Mouse (Mus musculus) liver, embryonic 14.5 days (tissue): ENCODE results near the gene Spata13. TPM values are rescaled to one million over a fixed set of nuclear protein-coding genes. Genes with fewer than 3 reads are reported as not detected.

Experiments used
- ATAC-seq: fragments of 200-750 bp; cut with Nextera tagmentation; 2 replicates; pipeline ENCODE4 v1.8.0; 2017; ENCODE audit warnings: moderate number of reproducible peaks, mild to moderate bottlenecking, moderate library complexity; ENCODE audit not compliant: insufficient read depth
- DNase-seq, 3 experiments: peaks; one replicate each; pipeline ENCODE4 v3.0.0-alpha.2; 2012 to 2013; ENCODE audit warnings: low read depth in 3 of 3, low spot score in 3 of 3
- H3K27ac ChIP-seq: fragments of 300-500 bp; sonication (generic); 2 replicates; pipeline ENCODE4 v1.5.1; 2014; ENCODE audit warnings: moderate library complexity, mild to moderate bottlenecking, control low read depth, inconsistent platforms
- H3K27me3 ChIP-seq: fragments of 300-500 bp; sonication (generic); 2 replicates; pipeline ENCODE4 v1.6.1; 2014; ENCODE audit warnings: mild to moderate bottlenecking, low read length, moderate library complexity; ENCODE audit not compliant: control insufficient read depth, insufficient read depth
- H3K36me3 ChIP-seq: fragments of 300-500 bp; sonication (generic); replicated peaks from 2 replicates; pipeline ENCODE4 v1.6.1; 2014; ENCODE audit warnings: low read depth; ENCODE audit not compliant: control insufficient read depth, insufficient read depth
- H3K4me1 ChIP-seq, 2 experiments: fragments of 200-500 bp in 1 of 2; fragments of 300-500 bp in 1 of 2; sonication (generic) in 1 of 2; replicated peaks; 2 replicates each; pipeline ENCODE4 v1.6.1; 2012 to 2014; ENCODE audit warnings: antibody characterized with exemption in 1 of 2, inconsistent platforms in 1 of 2, low read length in 1 of 2; ENCODE audit not compliant: control insufficient read depth in 2 of 2, insufficient read depth in 2 of 2
- H3K4me2 ChIP-seq: fragments of 300-500 bp; sonication (generic); 2 replicates; pipeline ENCODE4 v1.6.1; 2014; ENCODE audit warnings: low read depth, mild to moderate bottlenecking, control low read depth, moderate library complexity
- H3K4me3 ChIP-seq, 2 experiments: fragments of 200-500 bp in 1 of 2; fragments of 300-500 bp in 1 of 2; sonication (generic) in 1 of 2; 2 replicates each; pipeline ENCODE4 v1.5.1; 2012 to 2014; ENCODE audit warnings: low read depth in 2 of 2, low read length in 2 of 2, mild to moderate bottlenecking in 2 of 2, control low read depth in 1 of 2, inconsistent platforms in 1 of 2, moderate library complexity in 1 of 2; ENCODE audit not compliant: insufficient read depth in 1 of 2
- H3K9ac ChIP-seq: fragments of 300-500 bp; sonication (generic); replicated peaks from 2 replicates; pipeline ENCODE4 v1.6.1; 2014; ENCODE audit warnings: mild to moderate bottlenecking, control low read depth, moderate library complexity
- H3K9me3 ChIP-seq: fragments of 300-500 bp; sonication (generic); 2 replicates; pipeline ENCODE4 v1.6.1; 2016; ENCODE audit warnings: low read length, mixed read lengths; ENCODE audit not compliant: control insufficient read depth
- CTCF ChIP-seq: IDR thresholded peaks from 2 replicates; pipeline ENCODE4 v1.5.1; 2016; ENCODE audit warnings: antibody characterized with exemption, low read depth, control low read depth
- EP300 ChIP-seq: IDR thresholded peaks from 2 replicates; pipeline ENCODE4 v1.6.1; 2016; ENCODE audit warnings: antibody characterized with exemption, low read depth
- WGBS: fragments of 180-500 bp; shearing (Covaris S2); extraction: QIAGEN DNeasy Blood & Tissue Kit; methylation state at CpG from one replicate; pipeline ENCODE4 v1.1.7; 2014; ENCODE audit not compliant: insufficient replicate concordance; 5-methylcytosine and 5-hydroxymethylcytosine counted together
- polyA plus RNA-seq, 2 experiments: library from polyadenylated mRNA; depleted of rRNA in 1 of 2; stranded (reverse) in 1 of 2; unstranded in 1 of 2; fragments of >200 nt; fragmentation: Nextera tagmentation in 1 of 2; extraction: Ambion mirVana in 1 of 2; gene quantifications; 2 replicates each; pipeline versions ENCODE4 v1.2.1 to v1.2.3; 2012 to 2014

The Spata13 gene
- polyA plus RNA-seq, 2 experiments, result 5.5 to 14.1 TPM

- ATAC-seq, result no peak
- WGBS, result 79% methylated on average over 8 of the region's 8 CpGs
These were observed 63.5 kb downstream of the Spata13 start for GRCm38 (mm10) chr14:60697351-60697750.

GRCm38 (mm10) chr14:60698980-60699379 is 65.2 kb downstream of the Spata13 start:
- no peak overlapping the region for H3K4me2 ChIP-seq
- H3K4me3 ChIP-seq, result no peak overlapping the region
- H3K9me3 ChIP-seq, result no peaks in the 10 kb centered on the region
- no peak overlapping the region for H3K27ac ChIP-seq
- DNase-seq, result no peak
- H3K36me3 ChIP-seq, result no peaks in the 10 kb centered on the region
- H3K27me3 ChIP-seq, result no peaks in the 10 kb centered on the region
- no peak overlapping the region for H3K9ac ChIP-seq
- no peak for TF ChIP-seq EP300
- TF ChIP-seq CTCF, result no peak
- H3K4me1 ChIP-seq, result peaks cover 0 to 2% of the 10 kb centered on the region in 2 experiments; a peak in 1 of 4 replicates
- WGBS, result 76% methylated on average over 10 of the region's 10 CpGs
- ATAC-seq, result no peak

More at GRCm38 (mm10) chr14:60697351-60697750, 63.5 kb downstream of the Spata13 start:
- H3K9me3 ChIP-seq, result no peaks in the 10 kb centered on the region
- no peak for TF ChIP-seq EP300
- TF ChIP-seq CTCF, result no peak
- no peak for DNase-seq
- no peaks in the 10 kb centered on the region for H3K36me3 ChIP-seq
- H3K4me3 ChIP-seq, result no peak overlapping the region
- no peak overlapping the region for H3K9ac ChIP-seq
- peaks cover 0 to 1% of the 10 kb centered on the region in 2 experiments; a peak in 1 of 4 replicates for H3K4me1 ChIP-seq
- H3K27ac ChIP-seq, result no peak overlapping the region
- H3K27me3 ChIP-seq, result no peaks in the 10 kb centered on the region
- no peak overlapping the region for H3K4me2 ChIP-seq

- DNase-seq (no peak), ATAC-seq (no peak)
- peaks cover 2 to 15% of the 10 kb centered on the region in 2 experiments; a peak in 3 of 4 replicates for H3K4me1 ChIP-seq
- no peak overlapping the region for H3K9ac ChIP-seq
- no peaks in the 10 kb centered on the region for H3K27me3 ChIP-seq
- no peak overlapping the region for H3K4me3 ChIP-seq
- WGBS, result 67% methylated on average over 10 of the region's 10 CpGs
- no peaks in the 10 kb centered on the region for H3K9me3 ChIP-seq
- no peaks in the 10 kb centered on the region for H3K36me3 ChIP-seq
- no peak overlapping the region for H3K4me2 ChIP-seq
- H3K27ac ChIP-seq, result no peak overlapping the region
- TF ChIP-seq EP300 (no peak), CTCF (no peak)
These were observed 68.8 kb downstream of the Spata13 start for GRCm38 (mm10) chr14:60702377-60703140.

- no peak overlapping the region for H3K9ac ChIP-seq
- no peak overlapping the region for H3K4me2 ChIP-seq
- DNase-seq, result peak in 1 of 3 experiments; percentile 17
- TF ChIP-seq EP300, result no peak
- TF ChIP-seq CTCF, result no peak
- 32% methylated on average over 6 of the region's 6 CpGs for WGBS
- no peak overlapping the region for H3K4me3 ChIP-seq
- no peaks in the 10 kb centered on the region for H3K36me3 ChIP-seq
- H3K27ac ChIP-seq, result no peak overlapping the region
- ATAC-seq, result peak; percentile 59; the same call in 1 of the 2 replicates
- H3K4me1 ChIP-seq, result peaks cover 2 to 15% of the 10 kb centered on the region in 2 experiments; a peak in 3 of 4 replicates
- no peaks in the 10 kb centered on the region for H3K9me3 ChIP-seq
- no peaks in the 10 kb centered on the region for H3K27me3 ChIP-seq
These were observed 70.7 kb downstream of the Spata13 start for GRCm38 (mm10) chr14:60704510-60704909.

GRCm38 (mm10) chr14:60704961-60705360 is 71.2 kb downstream of the Spata13 start:
- WGBS, result 18% methylated on average over 3 of the region's 3 CpGs
- ATAC-seq, result no peak
- H3K9ac ChIP-seq, result no peak overlapping the region

More at GRCm38 (mm10) chr14:60704961-60705360, 71.2 kb downstream of the Spata13 start:
- TF ChIP-seq EP300, result no peak
- TF ChIP-seq CTCF, result no peak
- H3K4me1 ChIP-seq, result peaks cover 2 to 15% of the 10 kb centered on the region in 2 experiments; a peak in 3 of 4 replicates
- no peaks in the 10 kb centered on the region for H3K9me3 ChIP-seq
- H3K4me2 ChIP-seq, result no peak overlapping the region
- no peaks in the 10 kb centered on the region for H3K36me3 ChIP-seq
- H3K27me3 ChIP-seq, result no peaks in the 10 kb centered on the region
- H3K4me3 ChIP-seq, result no peak overlapping the region
- H3K27ac ChIP-seq, result no peak overlapping the region
- DNase-seq, result no peak
